Mouse (Mus musculus): Measurements from ENCODE around the gene Gtpbp2.

DNA sequence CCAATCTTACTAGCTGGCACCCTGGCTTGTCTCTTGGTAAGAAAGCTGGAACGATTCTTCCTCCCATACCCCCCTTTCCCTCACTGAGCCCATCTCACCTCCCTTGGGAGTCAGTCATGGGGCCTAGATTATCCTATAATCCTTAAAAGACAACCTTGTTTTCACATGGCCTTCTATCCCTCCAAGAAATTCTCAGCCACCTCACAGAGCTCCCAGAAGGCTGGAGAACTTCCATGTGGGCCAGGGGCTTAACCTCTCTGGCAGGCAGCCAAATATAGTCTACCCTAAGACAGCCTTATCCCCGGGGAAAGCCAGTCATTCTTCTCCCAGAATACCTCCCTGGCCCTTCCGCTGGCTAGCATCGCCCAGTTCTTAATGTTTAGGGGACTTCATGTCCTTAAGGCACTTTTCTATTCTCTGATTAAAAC lies 42.4 kb upstream of the Gtpbp2 start:
- TF ChIP-seq POLR2A (IDR thresholded peaks at IDR 0.05; ENCODE audit: borderline replicate concordance, control insufficient read depth, low read depth, low read length): no peak
- TF ChIP-seq CTCF (IDR thresholded peaks at IDR 0.05; ENCODE audit: control insufficient read depth, insufficient read depth, low read length): no peak

Data from bone marrow, adult 2 months (tissue).